Mouse (Mus musculus) layer of hippocampus, adult 11-12 months (tissue): ENCODE measurements at regions not wholly inside any gene's neighbourhood (a gene's known extent, or its start where the extent isn't known, plus 50 kb on each side); places are given as distances from the start of the nearest gene placed in this dataset.

ENCODE experiments used
- DNase-seq: peaks from one replicate; pipeline ENCODE4 v3.0.0; 2022; ENCODE audit warnings: low spot score

DNA sequence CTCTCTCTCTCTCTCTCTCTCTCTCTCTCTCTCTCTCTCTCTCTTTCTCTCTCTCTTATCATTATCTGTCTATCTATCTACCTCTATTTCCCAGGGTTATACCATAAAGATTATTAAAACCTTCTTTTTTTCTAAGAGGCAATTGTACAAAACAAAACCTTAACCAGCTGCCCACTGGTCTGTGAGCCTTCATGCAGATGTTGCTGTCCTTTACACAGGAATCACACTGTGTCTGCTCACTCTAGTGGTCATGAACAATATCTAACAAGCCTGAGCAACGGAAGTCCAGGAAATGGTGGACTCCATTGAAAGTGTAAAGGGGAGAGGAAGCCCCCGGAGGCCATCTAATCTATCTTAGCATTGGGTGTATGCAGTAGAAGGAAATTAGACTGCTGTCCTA is 156.9 kb upstream of the Sox11 start:
- no peak for DNase-seq

GRCm38 (mm10) chr12:27496826-27497557 is 154.6 kb upstream of the Sox11 start:
- DNase-seq = no peak

GRCm38 (mm10) chr12:27492270-27492669 is 149.9 kb upstream of the Sox11 start:
- no peak for DNase-seq

DNA sequence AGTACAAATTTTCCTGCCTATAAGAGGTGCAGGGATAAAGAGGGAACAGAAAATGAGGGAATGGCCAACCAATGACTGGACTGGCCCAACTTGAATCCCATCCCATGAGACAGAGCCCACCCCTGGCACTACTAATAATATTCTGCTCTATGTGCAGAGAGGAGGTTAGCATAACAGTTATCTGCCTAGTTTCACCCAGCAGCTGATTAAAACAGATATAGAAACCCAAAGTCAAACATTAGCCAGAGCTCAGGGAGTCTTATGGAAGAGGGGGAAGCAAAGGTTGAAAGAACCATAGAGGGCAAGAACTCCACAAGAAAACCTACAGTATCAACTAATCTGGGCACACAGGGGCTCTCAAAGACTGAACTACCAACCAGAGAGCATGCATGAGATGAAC is 138.9 kb upstream of the Sox11 start:
- no peak for DNase-seq

DNA sequence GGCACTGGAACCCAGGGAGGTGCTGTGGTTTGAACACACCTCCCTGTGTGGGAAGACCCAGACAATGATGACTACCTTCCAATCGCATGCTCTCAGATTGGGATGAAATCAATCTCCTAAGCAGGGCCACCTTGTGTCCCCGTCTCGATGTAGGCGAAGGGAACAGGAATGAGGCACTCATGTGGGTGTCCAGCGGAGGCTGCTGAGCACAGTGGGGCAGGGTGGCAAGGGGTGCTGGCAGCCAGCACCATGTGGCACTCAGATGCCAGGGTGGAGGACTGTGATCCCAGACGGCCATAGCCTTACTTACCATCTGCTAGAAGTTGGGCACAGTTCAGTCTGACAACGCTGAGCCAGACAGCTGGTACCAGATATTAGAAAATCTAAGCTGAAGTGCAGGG is 137.2 kb upstream of the Sox11 start:
- peak; percentile 63 for DNase-seq

- no peak for DNase-seq
Observed at GRCm38 (mm10) chr12:27474631-27475030, 132.3 kb upstream of the Sox11 start.

GRCm38 (mm10) chr12:27471557-27471956 is 129.2 kb upstream of the Sox11 start:
- no peak for DNase-seq

DNA sequence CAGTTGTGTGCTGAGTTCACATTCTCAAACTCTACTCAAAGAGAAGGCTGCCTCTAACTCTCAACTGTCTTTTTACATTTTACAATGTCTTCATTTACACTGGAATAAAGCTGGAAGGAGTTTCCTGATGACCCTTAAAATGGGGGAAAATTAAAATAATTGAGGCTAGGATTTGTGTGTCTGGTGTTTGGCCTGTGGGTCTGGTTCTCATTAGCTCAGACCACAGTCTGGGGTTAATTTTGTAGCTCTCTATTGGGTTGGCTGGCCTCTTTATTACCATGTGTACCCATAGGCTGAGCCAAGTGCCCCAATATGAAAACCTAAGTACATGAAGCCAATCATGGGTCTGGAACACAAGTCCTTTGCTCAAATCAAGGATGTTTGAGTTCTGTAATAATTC is 128.0 kb upstream of the Sox11 start:
- no peak for DNase-seq

- DNase-seq = no peak
Observed at GRCm38 (mm10) chr12:27468782-27469181, 126.4 kb upstream of the Sox11 start.

DNA sequence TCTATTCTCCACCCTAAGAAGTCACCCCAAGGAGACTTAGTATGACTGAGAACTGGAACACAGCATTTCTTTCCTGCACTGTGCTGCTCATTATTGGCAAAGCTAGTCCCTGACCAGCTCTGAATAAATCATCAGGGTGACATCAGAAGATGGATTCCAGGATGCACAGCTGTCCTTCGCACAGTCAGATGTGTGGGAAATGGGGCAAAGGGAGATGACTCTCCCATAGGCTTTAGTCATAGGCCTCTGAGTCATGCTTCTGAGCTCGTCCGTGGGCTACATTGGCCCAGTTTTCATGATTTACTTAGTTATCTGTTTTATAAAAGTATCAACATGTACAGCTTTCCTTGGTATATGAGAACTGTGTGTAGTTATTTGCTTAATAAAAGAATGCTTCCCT is 125.8 kb upstream of the Sox11 start:
- DNase-seq = no peak

- DNase-seq = no peak
Observed at GRCm38 (mm10) chr12:27465499-27466150, 123.3 kb upstream of the Sox11 start.

- DNase-seq = no peak
Observed at GRCm38 (mm10) chr12:27458674-27459073, 116.3 kb upstream of the Sox11 start.

DNA sequence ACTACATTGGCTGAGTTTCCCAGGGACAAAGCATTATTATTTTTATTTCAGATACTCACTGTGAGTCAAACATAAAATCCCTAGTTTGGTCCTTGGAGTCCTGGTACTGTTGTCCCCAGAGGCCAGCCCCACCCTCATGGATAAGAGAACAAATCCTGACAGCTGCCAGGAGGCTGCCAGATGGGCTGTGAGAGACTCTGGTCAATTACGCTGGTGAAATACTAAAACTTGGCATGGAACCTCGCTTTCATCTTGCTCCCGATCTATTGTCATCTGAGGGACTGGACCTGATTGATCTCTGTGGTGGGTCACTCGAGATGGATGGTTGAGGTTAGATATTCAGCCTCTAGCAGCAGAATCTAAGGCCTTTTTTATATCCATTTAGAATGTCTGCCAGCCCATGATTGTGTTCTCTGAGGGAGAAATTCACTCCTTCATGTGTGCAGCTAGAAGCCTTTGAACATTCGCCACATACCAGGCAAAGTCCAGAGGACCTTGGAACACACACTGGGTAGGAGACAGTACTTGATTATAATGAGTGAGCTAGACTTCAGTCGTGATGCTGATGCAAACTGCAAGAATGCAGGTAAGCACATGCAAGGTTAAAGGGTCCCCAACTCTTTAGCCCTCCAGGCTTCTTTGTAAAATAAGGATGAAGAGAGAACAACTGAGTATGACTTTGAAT is 95.4 kb upstream of the Sox11 start:
- no peak for DNase-seq

- DNase-seq = no peak
Observed at GRCm38 (mm10) chr12:27431338-27431737, 89.0 kb upstream of the Sox11 start.

DNA sequence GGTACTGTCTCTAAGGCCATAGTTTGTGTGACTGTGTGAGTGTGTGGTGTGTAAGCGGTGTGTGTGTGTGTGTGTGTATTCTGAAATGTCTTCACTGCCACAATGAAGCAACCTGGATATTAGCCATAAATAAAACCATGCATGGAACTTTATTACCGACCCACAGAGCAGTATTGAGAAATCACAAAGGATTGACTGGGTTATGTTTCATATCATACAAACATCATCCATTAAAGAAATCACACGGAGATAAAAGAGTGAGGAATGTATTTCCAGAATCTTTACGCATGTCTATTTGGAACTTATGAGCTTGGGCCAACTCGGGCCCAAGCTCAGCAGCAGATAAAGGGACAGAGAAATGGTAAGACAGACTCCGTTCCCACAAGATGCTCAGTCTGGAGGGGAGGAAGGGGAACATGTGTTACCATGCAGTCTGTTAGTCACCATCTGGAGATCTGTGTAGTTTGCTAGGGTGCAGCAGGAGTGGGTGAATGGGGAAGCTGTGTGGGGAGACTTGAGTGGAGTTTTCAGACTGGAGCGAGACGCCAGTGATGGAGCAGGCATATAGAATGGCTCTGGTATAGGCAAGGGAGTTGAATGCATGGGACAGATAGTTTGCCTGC is 75.1 kb upstream of the Sox11 start:
- DNase-seq = peak; percentile 51

DNA sequence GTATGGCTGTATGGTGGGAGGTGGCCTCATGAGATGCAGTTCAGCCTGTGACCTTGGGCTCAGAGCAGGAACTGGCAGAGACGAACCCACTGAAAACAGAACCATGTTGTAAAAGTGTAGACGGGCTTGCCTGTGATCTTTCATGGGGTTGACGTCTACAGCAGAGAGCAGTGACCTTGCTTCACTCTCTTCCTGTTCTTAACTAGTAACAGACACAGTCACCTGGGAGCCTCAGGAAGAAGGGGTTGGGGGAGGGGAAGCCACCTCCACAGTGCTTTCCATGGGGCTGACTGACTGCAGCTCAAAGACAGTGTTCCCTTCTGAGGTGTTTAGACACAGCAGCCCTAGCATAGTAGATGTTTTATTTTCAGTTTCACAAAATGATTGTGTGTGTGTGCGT is 68.2 kb upstream of the Sox11 start:
- DNase-seq = no peak

DNA sequence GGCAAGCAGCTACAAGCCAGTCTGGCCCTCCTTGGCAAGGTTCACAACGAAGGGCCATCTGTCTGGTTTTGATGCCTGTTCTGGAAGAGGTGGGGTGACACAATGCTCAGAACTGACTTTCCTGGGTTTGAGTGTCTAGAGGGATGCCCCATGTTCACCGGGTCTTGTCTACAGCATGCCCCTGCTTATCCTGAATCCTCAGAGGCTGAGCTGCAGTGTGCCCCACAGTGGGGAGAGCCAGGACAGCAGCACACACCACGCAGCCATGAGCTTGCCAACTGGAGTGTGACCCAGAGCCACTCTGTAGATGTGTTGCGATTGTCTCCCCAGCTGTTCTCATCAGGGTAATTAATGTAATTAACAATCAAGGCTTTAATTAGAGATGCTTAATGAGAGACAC is 66.1 kb upstream of the Sox11 start:
- no peak for DNase-seq

DNA sequence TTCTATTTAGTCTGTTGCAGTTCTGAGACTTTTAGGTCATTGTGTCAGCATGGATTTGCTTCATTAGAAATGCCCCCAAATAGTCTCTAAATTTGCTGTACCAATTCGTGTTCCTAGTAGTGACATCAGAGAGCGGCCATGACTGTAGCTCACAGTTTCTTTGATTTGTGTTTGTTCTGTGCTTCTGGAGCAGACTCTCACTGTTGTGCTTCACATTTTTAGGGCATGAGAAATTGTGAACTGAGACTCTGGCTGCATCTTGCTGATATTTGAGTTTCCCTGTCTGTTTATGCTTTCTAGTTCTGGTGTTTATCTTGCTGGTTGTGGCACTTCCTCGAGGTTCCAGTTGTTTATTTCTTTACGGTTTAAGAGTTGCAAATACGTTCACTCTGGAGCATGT is 57.0 kb upstream of the Sox11 start:
- DNase-seq = no peak
